Mouse (Mus musculus): ENCODE data around the gene Wfdc18.

Gene Wfdc18

GRCm38 (mm10) chr11:83746152-83746551 lies 37.3 kb downstream of the Wfdc18 start:
- DNase-seq, result no peak

GRCm38 (mm10) chr11:83746681-83747080 lies 37.9 kb downstream of the Wfdc18 start, which contains the start of gene Wfdc21:
Gene Wfdc21, plus strand, starts transcription at chr11:83746940.
- no peak for DNase-seq

GRCm38 (mm10) chr11:83747376-83748265 lies 38.8 kb downstream of the Wfdc18 start:
- DNase-seq, result no peak

GRCm38 (mm10) chr11:83753581-83754181 lies 44.9 kb downstream of the Wfdc18 start, which contains the start of gene Heatr6:
Gene Heatr6, plus strand, starts transcription at chr11:83753696.
- peak; percentile 92 for DNase-seq

DNA sequence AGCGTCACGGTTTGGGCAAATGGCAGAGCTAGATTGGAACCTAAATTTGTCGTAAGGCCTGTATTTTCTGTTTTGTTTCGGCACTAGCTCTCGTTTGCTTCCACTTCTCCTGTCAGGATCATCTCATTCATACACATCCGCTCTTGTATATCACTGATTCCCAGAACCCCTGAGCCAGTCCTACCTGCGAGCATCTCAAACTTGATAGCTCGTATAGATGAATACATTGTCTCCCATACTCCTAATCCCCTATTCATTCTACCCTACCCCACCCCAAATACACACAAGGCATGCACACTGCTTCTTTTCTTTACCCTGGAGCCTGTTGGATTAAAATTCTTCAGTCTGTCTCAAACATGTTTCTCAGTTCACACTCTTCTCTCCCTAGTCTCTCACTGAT lies 45.4 kb downstream of the Wfdc18 start:
- DNase-seq, result no peak

Data from cerebellum, adult 9-11 months (tissue).